Mouse (Mus musculus): ENCODE results near the gene Dusp9. TPM values are rescaled to one million over a fixed set of nuclear protein-coding genes. Genes with fewer than 3 reads are reported as not detected.

The Dusp9 gene
- polyA plus RNA-seq, 1 experiment, result 8.4 TPM

- no peak for DNase-seq
- no peaks in the 10 kb centered on the region for H3K4me1 ChIP-seq (ENCODE audit: control insufficient read depth, insufficient read depth, low read length)
- no peak overlapping the region for H3K27ac ChIP-seq (ENCODE audit: insufficient read depth, low read depth, low read length)
- H3K4me3 ChIP-seq (ENCODE audit: insufficient read depth, low read depth, low read length), result no peak overlapping the region
- no peak for TF ChIP-seq POLR2A (IDR thresholded peaks at IDR 0.05; ENCODE audit: low read depth, low read length)
- no peak for TF ChIP-seq CTCF (conservative IDR thresholded peaks at IDR 0.05; ENCODE audit: insufficient read depth, insufficient read length, low read depth, low read length)
- no peaks in the 10 kb centered on the region for H3K27me3 ChIP-seq (replicated peaks; ENCODE audit: control insufficient read depth, insufficient read depth, low read length)
- no peaks in the 10 kb centered on the region for H3K36me3 ChIP-seq (ENCODE audit: control insufficient read depth, insufficient read depth, low read length)
Observed at GRCm38 (mm10) chrX:73663143-73663542, 23.9 kb downstream of the Dusp9 start.

- peak; percentile 56 for DNase-seq
- Histone ChIP-seq H3K4me1 (ENCODE audit: control insufficient read depth, insufficient read depth, low read length) (peaks cover 8% of the 10 kb centered on the region; the same call in 1 of the 2 replicates), H3K4me3 (ENCODE audit: insufficient read depth, low read depth, low read length) (no peak overlapping the region), H3K27me3 (replicated peaks; ENCODE audit: control insufficient read depth, insufficient read depth, low read length) (no peaks in the 10 kb centered on the region), H3K27ac (ENCODE audit: insufficient read depth, low read depth, low read length) (peak overlapping the region; percentile 90), H3K36me3 (ENCODE audit: control insufficient read depth, insufficient read depth, low read length) (no peaks in the 10 kb centered on the region)
- TF ChIP-seq POLR2A (IDR thresholded peaks at IDR 0.05; ENCODE audit: low read depth, low read length) (no peak), CTCF (conservative IDR thresholded peaks at IDR 0.05; ENCODE audit: insufficient read depth, insufficient read length, low read depth, low read length) (no peak)
- 39% methylated on average over 4 of the region's 4 CpGs for WGBS
Observed at GRCm38 (mm10) chrX:73672031-73672431, 32.8 kb downstream of the Dusp9 start.

GRCm38 (mm10) chrX:73672879-73673618, 33.8 kb downstream of the Dusp9 start, which contains the start of gene Slc6a8:
Slc6a8 (plus strand) TSS chrX:73673150.
- peak within 1 kb of the TSS; percentile 91 for H3K27ac ChIP-seq (ENCODE audit: insufficient read depth, low read depth, low read length)
- WGBS, result 0% methylated on average over 33 of the region's 72 CpGs
- peak; percentile 81 for DNase-seq
- H3K36me3 ChIP-seq (ENCODE audit: control insufficient read depth, insufficient read depth, low read length), result no peaks in the 10 kb centered on the region
- H3K4me3 ChIP-seq (ENCODE audit: insufficient read depth, low read depth, low read length), result peak within 1 kb of the TSS; percentile 96
- peaks cover 8% of the 10 kb centered on the region; the same call in 1 of the 2 replicates for H3K4me1 ChIP-seq (ENCODE audit: control insufficient read depth, insufficient read depth, low read length)
- H3K27me3 ChIP-seq (replicated peaks; ENCODE audit: control insufficient read depth, insufficient read depth, low read length), result no peaks in the 10 kb centered on the region
- no peak for TF ChIP-seq POLR2A (IDR thresholded peaks at IDR 0.05; ENCODE audit: low read depth, low read length)
- TF ChIP-seq CTCF (conservative IDR thresholded peaks at IDR 0.05; ENCODE audit: insufficient read depth, insufficient read length, low read depth, low read length), result no peak

- peaks cover 8% of the 10 kb centered on the region; the same call in 1 of the 2 replicates for H3K4me1 ChIP-seq (ENCODE audit: control insufficient read depth, insufficient read depth, low read length)
- 2% methylated on average over 32 of the region's 42 CpGs for whole genome bisulfite sequencing
- no peaks in the 10 kb centered on the region for H3K36me3 ChIP-seq (ENCODE audit: control insufficient read depth, insufficient read depth, low read length)
- H3K27ac ChIP-seq (ENCODE audit: insufficient read depth, low read depth, low read length), result peak overlapping the region; percentile 91
- DNase-seq, result no peak
- TF ChIP-seq CTCF (conservative IDR thresholded peaks at IDR 0.05; ENCODE audit: insufficient read depth, insufficient read length, low read depth, low read length), result no peak
- no peak for TF ChIP-seq POLR2A (IDR thresholded peaks at IDR 0.05; ENCODE audit: low read depth, low read length)
- no peaks in the 10 kb centered on the region for H3K27me3 ChIP-seq (replicated peaks; ENCODE audit: control insufficient read depth, insufficient read depth, low read length)
- peak overlapping the region; percentile 96 for H3K4me3 ChIP-seq (ENCODE audit: insufficient read depth, low read depth, low read length)
Observed at GRCm38 (mm10) chrX:73673619-73673967, 34.4 kb downstream of the Dusp9 start.

- WGBS, result 15% methylated on average over 20 of the region's 20 CpGs
- Histone ChIP-seq H3K4me3 (ENCODE audit: insufficient read depth, low read depth, low read length) (peak overlapping the region; percentile 96), H3K27me3 (replicated peaks; ENCODE audit: control insufficient read depth, insufficient read depth, low read length) (no peaks in the 10 kb centered on the region), H3K36me3 (ENCODE audit: control insufficient read depth, insufficient read depth, low read length) (no peaks in the 10 kb centered on the region), H3K4me1 (ENCODE audit: control insufficient read depth, insufficient read depth, low read length) (peaks cover 8% of the 10 kb centered on the region; the same call in 1 of the 2 replicates), H3K27ac (ENCODE audit: insufficient read depth, low read depth, low read length) (peak overlapping the region; percentile 91)
- peak; percentile 73 for DNase-seq
- no peak for TF ChIP-seq POLR2A (IDR thresholded peaks at IDR 0.05; ENCODE audit: low read depth, low read length)
- no peak for TF ChIP-seq CTCF (conservative IDR thresholded peaks at IDR 0.05; ENCODE audit: insufficient read depth, insufficient read length, low read depth, low read length)
Observed at GRCm38 (mm10) chrX:73673968-73674661, 34.9 kb downstream of the Dusp9 start.

- WGBS, result 43% methylated on average over 2 of the region's 2 CpGs
- no peak for DNase-seq
Observed at GRCm38 (mm10) chrX:73675231-73675630, 36.0 kb downstream of the Dusp9 start.

GRCm38 (mm10) chrX:73676668-73677067, 37.4 kb downstream of the Dusp9 start:
- H3K27ac ChIP-seq (ENCODE audit: insufficient read depth, low read depth, low read length), result no peak overlapping the region
- no peak for DNase-seq
- no peak for TF ChIP-seq POLR2A (IDR thresholded peaks at IDR 0.05; ENCODE audit: low read depth, low read length)
- TF ChIP-seq CTCF (conservative IDR thresholded peaks at IDR 0.05; ENCODE audit: insufficient read depth, insufficient read length, low read depth, low read length), result no peak
- WGBS, result 76% methylated on average over 4 of the region's 4 CpGs
- peaks cover 8% of the 10 kb centered on the region; the same call in 1 of the 2 replicates for H3K4me1 ChIP-seq (ENCODE audit: control insufficient read depth, insufficient read depth, low read length)
- H3K4me3 ChIP-seq (ENCODE audit: insufficient read depth, low read depth, low read length), result no peak overlapping the region
- H3K36me3 ChIP-seq (ENCODE audit: control insufficient read depth, insufficient read depth, low read length), result no peaks in the 10 kb centered on the region; the same call in 1 of the 2 replicates
- H3K27me3 ChIP-seq (replicated peaks; ENCODE audit: control insufficient read depth, insufficient read depth, low read length), result no peaks in the 10 kb centered on the region

More at GRCm38 (mm10) chrX:73675231-73675630, 36.0 kb downstream of the Dusp9 start:
- TF ChIP-seq CTCF (conservative IDR thresholded peaks at IDR 0.05; ENCODE audit: insufficient read depth, insufficient read length, low read depth, low read length) (no peak), POLR2A (IDR thresholded peaks at IDR 0.05; ENCODE audit: low read depth, low read length) (no peak)
- Histone ChIP-seq H3K27ac (ENCODE audit: insufficient read depth, low read depth, low read length) (no peak overlapping the region), H3K27me3 (replicated peaks; ENCODE audit: control insufficient read depth, insufficient read depth, low read length) (no peaks in the 10 kb centered on the region), H3K4me3 (ENCODE audit: insufficient read depth, low read depth, low read length) (peak overlapping the region; percentile 96), H3K36me3 (ENCODE audit: control insufficient read depth, insufficient read depth, low read length) (no peaks in the 10 kb centered on the region), H3K4me1 (ENCODE audit: control insufficient read depth, insufficient read depth, low read length) (peaks cover 8% of the 10 kb centered on the region; the same call in 1 of the 2 replicates)
